Mouse (Mus musculus): ENCODE measurements around the gene Mtif3. TPM values are rescaled to one million over a fixed set of nuclear protein-coding genes. Genes with fewer than 3 reads are reported as not detected.

Mtif3 gene
- total and polyA plus RNA-seq, 3 experiments: 15.2 to 26.7 (median 25.6) TPM

- no peak for DNase-seq (ENCODE audit: extremely low read depth)
- H3K79me2 ChIP-seq (replicated peaks; ENCODE audit: control insufficient read depth, extremely low read depth, insufficient read depth, poor library complexity, severe bottlenecking): no peaks in the 10 kb centered on the region
- dilution Hi-C loops (cut with MboI; ENCODE audit: extremely low pct_ligation_motif_present, extremely low pct_unique_long_range_greater_than_20kb, low sequenced_read_pairs) (no loop called here), in situ Hi-C loops (cut with MboI; ENCODE audit: low pct_ligation_motif_present, low pct_unique_long_range_greater_than_20kb, low sequenced_read_pairs) (no loop called here)
- H3K27ac ChIP-seq (ENCODE audit: insufficient read depth, low read depth): no peak overlapping the region
- H3K36me3 ChIP-seq (replicated peaks in 1 of 2; ENCODE audit: control insufficient read depth in 1 of 2, insufficient read depth in 1 of 2, low read length in 1 of 2): no peaks in the 10 kb centered on the region
- TF ChIP-seq BHLHE40 (IDR thresholded peaks at IDR 0.05; ENCODE audit: low read depth, low read length): no peak
- TF ChIP-seq POLR2A (IDR thresholded peaks at IDR 0.05; ENCODE audit: low read depth, low read length): no peak
- H3K9me3 ChIP-seq (replicated peaks; ENCODE audit: low read length): peaks cover 6% of the 10 kb centered on the region
- H3K4me3 ChIP-seq (replicated peaks in 1 of 3; ENCODE audit: low read depth in 2 of 3, low read length in 2 of 3, poor library complexity in 1 of 3): no peak overlapping the region
- no peak overlapping the region for H3K4me2 ChIP-seq (ENCODE audit: insufficient read depth, low read depth, poor library complexity, severe bottlenecking)
- H3K9ac ChIP-seq (ENCODE audit: insufficient read depth, low read depth): no peak overlapping the region
- H3K4me1 ChIP-seq (ENCODE audit: control insufficient read depth in 1 of 2, insufficient read depth in 2 of 2): peaks cover 3 to 7% of the 10 kb centered on the region in 2 experiments; a peak in 3 of 4 replicates
- no peaks in the 10 kb centered on the region for H3K27me3 ChIP-seq (replicated peaks)
Observed at GRCm38 (mm10) chr5:146926673-146927072, 36.9 kb downstream of the Mtif3 start.

- in situ Hi-C loops (cut with MboI; ENCODE audit: low pct_ligation_motif_present, low pct_unique_long_range_greater_than_20kb, low sequenced_read_pairs): no loop called here
- H3K36me3 ChIP-seq (replicated peaks in 1 of 2; ENCODE audit: control insufficient read depth in 1 of 2, insufficient read depth in 1 of 2, low read length in 1 of 2): no peaks in the 10 kb centered on the region
Observed at GRCm38 (mm10) chr5:146923547-146923946, 40.1 kb downstream of the Mtif3 start.

GRCm38 (mm10) chr5:146921224-146921623 is 42.4 kb downstream of the Mtif3 start:
- Histone ChIP-seq H3K27me3 (replicated peaks) (no peaks in the 10 kb centered on the region), H3K4me2 (ENCODE audit: insufficient read depth, low read depth, poor library complexity, severe bottlenecking) (no peak overlapping the region), H3K79me2 (replicated peaks; ENCODE audit: control insufficient read depth, extremely low read depth, insufficient read depth, poor library complexity, severe bottlenecking) (no peaks in the 10 kb centered on the region), H3K27ac (ENCODE audit: insufficient read depth, low read depth) (no peak overlapping the region), H3K9ac (ENCODE audit: insufficient read depth, low read depth) (no peak overlapping the region), H3K4me1 (ENCODE audit: control insufficient read depth in 1 of 2, insufficient read depth in 2 of 2) (peaks cover 0 to 3% of the 10 kb centered on the region in 2 experiments; a peak in 1 of 4 replicates), H3K9me3 (replicated peaks; ENCODE audit: low read length) (peaks cover 6% of the 10 kb centered on the region), H3K36me3 (replicated peaks in 1 of 2; ENCODE audit: control insufficient read depth in 1 of 2, insufficient read depth in 1 of 2, low read length in 1 of 2) (no peaks in the 10 kb centered on the region), H3K4me3 (replicated peaks in 1 of 3; ENCODE audit: low read depth in 2 of 3, low read length in 2 of 3, poor library complexity in 1 of 3) (no peak overlapping the region)
- no peak for DNase-seq (ENCODE audit: extremely low read depth)
- TF ChIP-seq USF2 (conservative IDR thresholded peaks at IDR 0.05; ENCODE audit: low read depth, low read length): no peak
- TF ChIP-seq ZNF384 (IDR thresholded peaks at IDR 0.05; ENCODE audit: low read depth, low read length): no peak
- no peak for TF ChIP-seq USF1 (IDR thresholded peaks at IDR 0.05; ENCODE audit: low read depth, low read length)
- no peak for TF ChIP-seq CHD1 (IDR thresholded peaks at IDR 0.05; ENCODE audit: low read depth, low read length)
- no peak for TF ChIP-seq TCF12 (IDR thresholded peaks at IDR 0.05; ENCODE audit: low read depth, low read length)
- TF ChIP-seq MAX (IDR thresholded peaks at IDR 0.05; ENCODE audit: low read length): no peak
- TF ChIP-seq SIN3A (IDR thresholded peaks at IDR 0.05; ENCODE audit: low read length): no peak
- TF ChIP-seq ZMIZ1 (IDR thresholded peaks at IDR 0.05; ENCODE audit: low read depth, low read length): no peak
- in situ Hi-C loops (cut with MboI; ENCODE audit: low pct_ligation_motif_present, low pct_unique_long_range_greater_than_20kb, low sequenced_read_pairs): no loop called here
- dilution Hi-C loops (cut with MboI; ENCODE audit: extremely low pct_ligation_motif_present, extremely low pct_unique_long_range_greater_than_20kb, low sequenced_read_pairs): no loop called here

More at GRCm38 (mm10) chr5:146923547-146923946, 40.1 kb downstream of the Mtif3 start:
- H3K4me2 ChIP-seq (ENCODE audit: insufficient read depth, low read depth, poor library complexity, severe bottlenecking): no peak overlapping the region
- DNase-seq (ENCODE audit: extremely low read depth): no peak
- H3K27me3 ChIP-seq (replicated peaks): no peaks in the 10 kb centered on the region
- H3K4me3 ChIP-seq (replicated peaks in 1 of 3; ENCODE audit: low read depth in 2 of 3, low read length in 2 of 3, poor library complexity in 1 of 3): no peak overlapping the region
- H3K9ac ChIP-seq (ENCODE audit: insufficient read depth, low read depth): no peak overlapping the region
- H3K79me2 ChIP-seq (replicated peaks; ENCODE audit: control insufficient read depth, extremely low read depth, insufficient read depth, poor library complexity, severe bottlenecking): no peaks in the 10 kb centered on the region
- TF ChIP-seq KAT2A (IDR thresholded peaks at IDR 0.05; ENCODE audit: insufficient replicate concordance, low read length): no peak
- no peak for TF ChIP-seq TCF12 (IDR thresholded peaks at IDR 0.05; ENCODE audit: low read depth, low read length)
- no peak for TF ChIP-seq NELFE (IDR thresholded peaks at IDR 0.05; ENCODE audit: low read depth, low read length)
- TF ChIP-seq MEF2A (IDR thresholded peaks at IDR 0.05; ENCODE audit: borderline replicate concordance, low read depth, low read length): no peak
- no peak for TF ChIP-seq EP300 (IDR thresholded peaks at IDR 0.05; ENCODE audit: low read length)
- no peak for TF ChIP-seq PAX5 (IDR thresholded peaks at IDR 0.05; ENCODE audit: low read length)
- TF ChIP-seq BHLHE40 (IDR thresholded peaks at IDR 0.05; ENCODE audit: low read depth, low read length): no peak
- no peak for TF ChIP-seq USF1 (IDR thresholded peaks at IDR 0.05; ENCODE audit: low read depth, low read length)
- TF ChIP-seq MAFK (IDR thresholded peaks at IDR 0.05; ENCODE audit: insufficient replicate concordance, low read length): no peak
- TF ChIP-seq CTCF (conservative IDR thresholded peaks at IDR 0.05 in 1 of 2, IDR thresholded peaks at IDR 0.05 in 1 of 2; ENCODE audit: low read depth in 2 of 2, low read length in 2 of 2): no peak
- TF ChIP-seq ZKSCAN1 (IDR thresholded peaks at IDR 0.05; ENCODE audit: borderline replicate concordance, low read depth, low read length): no peak
- no peak for TF ChIP-seq MXI1 (IDR thresholded peaks at IDR 0.05; ENCODE audit: low read depth, low read length)
- H3K9me3 ChIP-seq (replicated peaks; ENCODE audit: low read length): peaks cover 6% of the 10 kb centered on the region
- peaks cover 1 to 3% of the 10 kb centered on the region in 2 experiments; a peak in 2 of 4 replicates for H3K4me1 ChIP-seq (ENCODE audit: control insufficient read depth in 1 of 2, insufficient read depth in 2 of 2)
- dilution Hi-C loops (cut with MboI; ENCODE audit: extremely low pct_ligation_motif_present, extremely low pct_unique_long_range_greater_than_20kb, low sequenced_read_pairs): no loop called here
- H3K27ac ChIP-seq (ENCODE audit: insufficient read depth, low read depth): no peak overlapping the region
